Mouse (Mus musculus): ENCODE data around the gene Cyth1. TPM values are rescaled to one million over a fixed set of nuclear protein-coding genes. Genes with fewer than 3 reads are reported as not detected.

Cyth1 gene
- total and polyA plus RNA-seq, 3 experiments: 49.7 to 108 (median 79.7) TPM

DNA sequence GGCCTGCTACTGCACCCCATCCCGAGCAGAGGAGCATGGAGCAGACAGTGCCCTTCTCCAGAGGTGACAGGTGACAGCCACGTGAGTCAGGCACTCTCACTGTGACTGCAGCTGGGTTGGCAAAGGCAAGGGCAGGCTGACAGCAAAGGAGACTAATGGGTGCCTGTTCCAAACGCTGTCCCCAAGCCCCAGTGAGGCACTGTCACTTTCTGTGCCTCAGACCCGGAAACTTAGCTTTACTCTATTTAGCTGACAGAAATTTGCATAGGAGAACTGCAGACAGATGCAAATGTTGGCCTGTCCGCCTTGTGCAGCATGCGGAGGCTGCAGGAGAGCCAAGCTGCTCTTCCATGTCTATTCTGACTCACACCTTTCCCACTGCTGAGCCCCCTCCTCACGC, 27.9 kb upstream of the Cyth1 start:
- DNase-seq (ENCODE audit: extremely low read depth): peak; percentile 85
- peaks cover 26 to 48% of the 10 kb centered on the region in 2 experiments for H3K4me1 ChIP-seq (ENCODE audit: control insufficient read depth in 1 of 2, insufficient read depth in 2 of 2)
- no peak for TF ChIP-seq CHD2 (IDR thresholded peaks at IDR 0.05; ENCODE audit: low read length)
- TF ChIP-seq ZC3H11A (IDR thresholded peaks at IDR 0.05; ENCODE audit: low read depth, low read length): no peak
- TF ChIP-seq SIN3A (IDR thresholded peaks at IDR 0.05; ENCODE audit: low read length): 0 out of 2 replicates have a peak, but pooled peaks have one; percentile 60
- TF ChIP-seq CTCF (conservative IDR thresholded peaks at IDR 0.05 in 1 of 2, IDR thresholded peaks at IDR 0.05 in 1 of 2; ENCODE audit: low read depth in 2 of 2, low read length in 2 of 2): no peak
- TF ChIP-seq ETS1 (conservative IDR thresholded peaks at IDR 0.05; ENCODE audit: low read depth, low read length): peak; percentile 79
- TF ChIP-seq ZMIZ1 (IDR thresholded peaks at IDR 0.05; ENCODE audit: low read depth, low read length): no peak
- no peak for TF ChIP-seq RAD21 (IDR thresholded peaks at IDR 0.05; ENCODE audit: low read depth, low read length)
- no peak for TF ChIP-seq MAZ (IDR thresholded peaks at IDR 0.05; ENCODE audit: low read depth, low read length)
- peak; percentile 88 for TF ChIP-seq MXI1 (IDR thresholded peaks at IDR 0.05; ENCODE audit: low read depth, low read length)
- no peak for TF ChIP-seq JUND (conservative IDR thresholded peaks at IDR 0.05; ENCODE audit: low read depth, low read length)
- TF ChIP-seq KAT2A (IDR thresholded peaks at IDR 0.05; ENCODE audit: insufficient replicate concordance, low read length): no peak
- peak; percentile 84 for TF ChIP-seq MYC (IDR thresholded peaks at IDR 0.05; ENCODE audit: low read depth, low read length)
- TF ChIP-seq POLR2AphosphoS2 (IDR thresholded peaks at IDR 0.05; ENCODE audit: low read depth, low read length): no peak
- TF ChIP-seq NELFE (IDR thresholded peaks at IDR 0.05; ENCODE audit: low read depth, low read length): no peak
- 0 out of 2 replicates have a peak, but pooled peaks have one; percentile 6 for TF ChIP-seq MAFK (IDR thresholded peaks at IDR 0.05; ENCODE audit: insufficient replicate concordance, low read length)
- TF ChIP-seq GABPA (IDR thresholded peaks at IDR 0.05; ENCODE audit: insufficient replicate concordance, low read depth, low read length): no peak
- TF ChIP-seq EP300 (IDR thresholded peaks at IDR 0.05; ENCODE audit: low read length): peak; percentile 12; the same call in 1 of the 2 replicates
- TF ChIP-seq ZKSCAN1 (IDR thresholded peaks at IDR 0.05; ENCODE audit: borderline replicate concordance, low read depth, low read length): no peak
- TF ChIP-seq TCF12 (IDR thresholded peaks at IDR 0.05; ENCODE audit: low read depth, low read length): 0 out of 2 replicates have a peak, but pooled peaks have one; percentile 58
- TF ChIP-seq NRF1 (IDR thresholded peaks at IDR 0.05; ENCODE audit: low read depth, low read length): no peak
- TF ChIP-seq IRF4 (IDR thresholded peaks at IDR 0.05; ENCODE audit: low read depth, low read length): peak; percentile 46; the same call in 1 of the 2 replicates
- no peak for TF ChIP-seq HCFC1 (IDR thresholded peaks at IDR 0.05; ENCODE audit: low read depth, low read length)
- TF ChIP-seq ELF1 (IDR thresholded peaks at IDR 0.05; ENCODE audit: low read depth, low read length): peak; percentile 85
- TF ChIP-seq TBP (conservative IDR thresholded peaks at IDR 0.05; ENCODE audit: low read depth, low read length): no peak
- peak; percentile 86 for TF ChIP-seq BHLHE40 (IDR thresholded peaks at IDR 0.05; ENCODE audit: low read depth, low read length)
- TF ChIP-seq PAX5 (IDR thresholded peaks at IDR 0.05; ENCODE audit: low read length): no peak
- TF ChIP-seq POLR2A (IDR thresholded peaks at IDR 0.05; ENCODE audit: low read depth, low read length): peak; percentile 49
- 0 out of 2 replicates have a peak, but pooled peaks have one; percentile 15 for TF ChIP-seq UBTF (IDR thresholded peaks at IDR 0.05; ENCODE audit: low read depth, low read length)
- TF ChIP-seq USF1 (IDR thresholded peaks at IDR 0.05; ENCODE audit: low read depth, low read length): no peak
- TF ChIP-seq MEF2A (IDR thresholded peaks at IDR 0.05; ENCODE audit: borderline replicate concordance, low read depth, low read length): peak; percentile 44; the same call in 1 of the 2 replicates
- TF ChIP-seq E2F4 (IDR thresholded peaks at IDR 0.05; ENCODE audit: insufficient replicate concordance, low read depth, low read length): no peak
- no peak for TF ChIP-seq CHD1 (IDR thresholded peaks at IDR 0.05; ENCODE audit: low read depth, low read length)
- no peak for TF ChIP-seq USF2 (conservative IDR thresholded peaks at IDR 0.05; ENCODE audit: low read depth, low read length)
- TF ChIP-seq MAX (IDR thresholded peaks at IDR 0.05; ENCODE audit: low read length): peak; percentile 71
- TF ChIP-seq JUN (IDR thresholded peaks at IDR 0.05; ENCODE audit: insufficient read depth, low read depth, low read length): no peak
- TF ChIP-seq SMC3 (IDR thresholded peaks at IDR 0.05; ENCODE audit: low read depth, low read length): no peak
- no peak for TF ChIP-seq RCOR1 (conservative IDR thresholded peaks at IDR 0.05; ENCODE audit: low read depth, low read length)
- TF ChIP-seq ZNF384 (IDR thresholded peaks at IDR 0.05; ENCODE audit: low read depth, low read length): no peak
- H3K79me2 ChIP-seq (replicated peaks; ENCODE audit: control insufficient read depth, extremely low read depth, insufficient read depth, poor library complexity, severe bottlenecking): no peaks in the 10 kb centered on the region; the same call in 1 of the 2 replicates
- no peaks in the 10 kb centered on the region for H3K9me3 ChIP-seq (replicated peaks; ENCODE audit: low read length)
- dilution Hi-C loops (cut with MboI; ENCODE audit: extremely low pct_ligation_motif_present, extremely low pct_unique_long_range_greater_than_20kb, low sequenced_read_pairs) (no loop called here), in situ Hi-C loops (cut with MboI; ENCODE audit: low pct_ligation_motif_present, low pct_unique_long_range_greater_than_20kb, low sequenced_read_pairs) (no loop called here)
- no peak overlapping the region for H3K9ac ChIP-seq (ENCODE audit: insufficient read depth, low read depth)
- H3K4me2 ChIP-seq (ENCODE audit: insufficient read depth, low read depth, poor library complexity, severe bottlenecking): peak overlapping the region; percentile 39
- H3K4me3 ChIP-seq (replicated peaks in 1 of 3; ENCODE audit: low read depth in 2 of 3, low read length in 2 of 3, poor library complexity in 1 of 3): peak overlapping the region in 1 of 3 experiments; percentile 21
- no peaks in the 10 kb centered on the region for H3K27me3 ChIP-seq (replicated peaks)
- H3K36me3 ChIP-seq (replicated peaks in 1 of 2; ENCODE audit: control insufficient read depth in 1 of 2, insufficient read depth in 1 of 2, low read length in 1 of 2): peaks cover 88 to 99% of the 10 kb centered on the region in 2 experiments
- peak overlapping the region; percentile 73 for H3K27ac ChIP-seq (ENCODE audit: insufficient read depth, low read depth)
